Mouse (Mus musculus) liver, embryonic 14.5 days (tissue): ENCODE data around the gene Abcg2. TPM values are rescaled to one million over a fixed set of nuclear protein-coding genes. Genes with fewer than 3 reads are reported as not detected.

Source experiments
- ATAC-seq: fragments of 200-750 bp; cut with Nextera tagmentation; 2 replicates; pipeline ENCODE4 v1.8.0; 2017; ENCODE audit warnings: moderate number of reproducible peaks, mild to moderate bottlenecking, moderate library complexity; ENCODE audit not compliant: insufficient read depth
- DNase-seq, 3 experiments: peaks; one replicate each; pipeline ENCODE4 v3.0.0-alpha.2; 2012 to 2013; ENCODE audit warnings: low read depth in 3 of 3, low spot score in 3 of 3
- H3K27ac ChIP-seq: fragments of 300-500 bp; sonication (generic); 2 replicates; pipeline ENCODE4 v1.5.1; 2014; ENCODE audit warnings: moderate library complexity, mild to moderate bottlenecking, control low read depth, inconsistent platforms
- H3K27me3 ChIP-seq: fragments of 300-500 bp; sonication (generic); 2 replicates; pipeline ENCODE4 v1.6.1; 2014; ENCODE audit warnings: mild to moderate bottlenecking, low read length, moderate library complexity; ENCODE audit not compliant: control insufficient read depth, insufficient read depth
- H3K36me3 ChIP-seq: fragments of 300-500 bp; sonication (generic); replicated peaks from 2 replicates; pipeline ENCODE4 v1.6.1; 2014; ENCODE audit warnings: low read depth; ENCODE audit not compliant: control insufficient read depth, insufficient read depth
- H3K4me1 ChIP-seq, 2 experiments: fragments of 200-500 bp in 1 of 2; fragments of 300-500 bp in 1 of 2; sonication (generic) in 1 of 2; replicated peaks; 2 replicates each; pipeline ENCODE4 v1.6.1; 2012 to 2014; ENCODE audit warnings: antibody characterized with exemption in 1 of 2, inconsistent platforms in 1 of 2, low read length in 1 of 2; ENCODE audit not compliant: control insufficient read depth in 2 of 2, insufficient read depth in 2 of 2
- H3K4me2 ChIP-seq: fragments of 300-500 bp; sonication (generic); 2 replicates; pipeline ENCODE4 v1.6.1; 2014; ENCODE audit warnings: low read depth, mild to moderate bottlenecking, control low read depth, moderate library complexity
- H3K4me3 ChIP-seq, 2 experiments: fragments of 200-500 bp in 1 of 2; fragments of 300-500 bp in 1 of 2; sonication (generic) in 1 of 2; 2 replicates each; pipeline ENCODE4 v1.5.1; 2012 to 2014; ENCODE audit warnings: low read depth in 2 of 2, low read length in 2 of 2, mild to moderate bottlenecking in 2 of 2, control low read depth in 1 of 2, inconsistent platforms in 1 of 2, moderate library complexity in 1 of 2; ENCODE audit not compliant: insufficient read depth in 1 of 2
- H3K9ac ChIP-seq: fragments of 300-500 bp; sonication (generic); replicated peaks from 2 replicates; pipeline ENCODE4 v1.6.1; 2014; ENCODE audit warnings: mild to moderate bottlenecking, control low read depth, moderate library complexity
- H3K9me3 ChIP-seq: fragments of 300-500 bp; sonication (generic); 2 replicates; pipeline ENCODE4 v1.6.1; 2016; ENCODE audit warnings: low read length, mixed read lengths; ENCODE audit not compliant: control insufficient read depth
- CTCF ChIP-seq: IDR thresholded peaks from 2 replicates; pipeline ENCODE4 v1.5.1; 2016; ENCODE audit warnings: antibody characterized with exemption, low read depth, control low read depth
- EP300 ChIP-seq: IDR thresholded peaks from 2 replicates; pipeline ENCODE4 v1.6.1; 2016; ENCODE audit warnings: antibody characterized with exemption, low read depth
- WGBS: fragments of 180-500 bp; shearing (Covaris S2); extraction: QIAGEN DNeasy Blood & Tissue Kit; methylation state at CpG from one replicate; pipeline ENCODE4 v1.1.7; 2014; ENCODE audit not compliant: insufficient replicate concordance; 5-methylcytosine and 5-hydroxymethylcytosine counted together
- polyA plus RNA-seq, 2 experiments: library from polyadenylated mRNA; depleted of rRNA in 1 of 2; stranded (reverse) in 1 of 2; unstranded in 1 of 2; fragments of >200 nt; fragmentation: Nextera tagmentation in 1 of 2; extraction: Ambion mirVana in 1 of 2; gene quantifications; 2 replicates each; pipeline versions ENCODE4 v1.2.1 to v1.2.3; 2012 to 2014

Abcg2 gene
- polyA plus RNA-seq, 2 experiments, result 66.5 to 171 TPM

DNA sequence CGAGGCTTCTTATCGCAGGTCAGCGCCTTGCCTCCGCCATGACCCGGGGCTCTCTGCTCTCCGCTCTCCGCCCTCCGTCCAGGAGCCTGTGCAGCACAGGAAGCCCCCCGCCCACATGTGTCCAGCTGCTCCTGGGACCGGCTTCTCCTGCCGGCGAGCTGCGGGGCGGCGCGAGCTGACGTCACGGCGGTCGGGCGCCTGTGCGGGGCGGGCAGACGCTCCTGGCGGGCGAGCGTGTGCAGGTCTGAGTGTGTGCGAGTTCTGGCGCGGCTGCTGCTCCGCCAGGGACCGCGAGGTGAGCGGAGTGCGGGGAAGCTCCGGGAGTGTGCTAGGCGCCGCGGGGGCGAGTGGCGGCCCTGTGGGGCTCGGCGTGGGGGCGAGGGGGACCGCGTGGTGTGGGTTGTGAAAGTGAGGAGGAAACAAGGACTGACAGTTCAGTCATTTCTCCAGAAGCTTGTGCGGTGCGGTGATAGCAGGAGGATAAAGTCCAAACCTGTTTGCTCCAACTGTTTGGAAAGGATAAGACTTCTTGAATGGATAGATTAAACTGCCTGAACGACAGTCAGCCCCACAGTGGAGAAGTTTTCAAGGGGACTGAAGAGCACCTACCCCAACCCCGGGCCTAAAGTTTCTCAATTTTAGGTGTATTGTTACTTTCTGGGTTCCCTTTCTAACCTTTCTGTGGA is 56.2 kb downstream of the Abcg2 start:
- H3K9ac ChIP-seq, result peak overlapping the region; percentile 97
- under 1% methylated on average over 50 of the region's 50 CpGs for WGBS

DNA sequence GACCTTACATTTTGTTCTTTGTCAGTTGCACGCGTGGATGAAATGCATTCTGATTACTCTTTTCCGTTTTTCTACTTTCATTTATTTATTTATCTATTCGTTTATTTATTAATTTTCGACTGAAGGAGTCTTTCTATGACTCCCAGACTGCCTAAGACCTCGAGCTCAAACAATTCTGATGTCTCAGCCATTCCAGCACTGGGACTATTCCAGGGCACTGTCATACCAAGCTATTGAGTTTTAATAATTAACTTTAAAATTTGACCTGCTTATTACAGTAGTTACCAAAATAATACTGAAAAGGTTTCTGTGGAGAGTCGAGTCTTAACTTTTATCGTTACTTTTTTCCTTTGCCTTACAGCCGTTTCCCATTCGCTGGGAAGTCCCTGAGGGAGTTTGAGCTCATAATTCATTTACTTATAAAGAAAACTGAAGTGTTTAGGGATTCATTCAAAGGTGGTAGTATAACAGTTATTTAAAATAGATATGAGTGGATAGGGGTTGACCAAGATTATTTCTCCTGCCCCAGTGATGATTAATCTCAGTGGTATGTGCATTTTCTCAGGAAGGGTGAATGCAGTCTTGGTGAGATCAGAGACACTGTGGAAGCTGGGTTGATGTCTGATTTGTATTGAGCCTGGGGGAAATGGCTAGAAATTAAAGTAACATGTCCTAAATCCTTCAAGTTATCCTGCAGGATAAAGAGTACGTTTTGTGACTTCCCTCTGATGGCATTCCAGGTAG is 56.9 kb downstream of the Abcg2 start:
- WGBS, result 15% methylated on average over 11 of the region's 11 CpGs
- Histone ChIP-seq H3K27me3 (no peaks in the 10 kb centered on the region), H3K36me3 (peaks cover 14% of the 10 kb centered on the region), H3K9me3 (no peaks in the 10 kb centered on the region), H3K9ac (peak overlapping the region; percentile 97), H3K4me1 (peaks cover 31 to 48% of the 10 kb centered on the region in 2 experiments), H3K27ac (peak overlapping the region; percentile 95), H3K4me3 (peak overlapping the region; percentile 87 to 92), H3K4me2 (peak overlapping the region; percentile 77)
- no peak for TF ChIP-seq CTCF
- TF ChIP-seq EP300, result no peak
- no peak for ATAC-seq
- DNase-seq, result no peak

More for the DNA sequence above, 56.2 kb downstream of the Abcg2 start:
- peak; percentile 80 for ATAC-seq
- peak overlapping the region; percentile 77 for H3K4me2 ChIP-seq
- H3K4me3 ChIP-seq, result peak overlapping the region; percentile 87 to 92
- no peaks in the 10 kb centered on the region for H3K27me3 ChIP-seq
- DNase-seq, result peak; percentile 75 to 81 (median 80)
- TF ChIP-seq EP300 (peak; percentile 96), CTCF (peak; percentile 31; the same call in 1 of the 2 replicates)
- H3K4me1 ChIP-seq, result peaks cover 25 to 43% of the 10 kb centered on the region in 2 experiments
- H3K36me3 ChIP-seq, result peaks cover 8% of the 10 kb centered on the region
- H3K27ac ChIP-seq, result peak overlapping the region; percentile 95
- H3K9me3 ChIP-seq, result no peaks in the 10 kb centered on the region

DNA sequence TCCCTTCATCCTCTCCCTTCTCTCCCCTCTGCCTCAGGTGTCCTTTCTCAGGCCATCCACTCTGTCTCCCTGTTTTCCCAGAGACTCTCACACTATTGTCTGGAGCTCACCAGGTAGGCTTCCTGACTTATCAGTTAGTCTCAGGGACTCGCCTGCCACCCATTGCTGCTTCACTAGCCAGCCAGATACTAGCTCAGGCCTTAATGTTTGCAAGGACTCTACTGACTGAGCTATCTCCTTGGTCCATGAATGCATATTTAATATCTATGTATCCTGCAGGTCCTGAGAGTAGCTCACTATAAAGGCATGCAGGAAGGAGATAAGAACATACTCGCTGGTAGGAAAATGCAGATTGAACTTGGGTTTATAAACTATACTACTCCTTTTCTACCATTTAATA is 57.9 kb downstream of the Abcg2 start:
- WGBS, result 13% methylated on average over 2 of the region's 2 CpGs
- Histone ChIP-seq H3K4me3 (peak overlapping the region; percentile 87 to 92), H3K4me1 (peaks cover 39 to 54% of the 10 kb centered on the region in 2 experiments), H3K27ac (peak overlapping the region; percentile 95), H3K9ac (peak overlapping the region; percentile 97), H3K27me3 (no peaks in the 10 kb centered on the region), H3K9me3 (no peaks in the 10 kb centered on the region), H3K36me3 (peaks cover 14% of the 10 kb centered on the region), H3K4me2 (peak overlapping the region; percentile 77)
- DNase-seq (peak; percentile 92 to 95 (median 95)), ATAC-seq (peak; percentile 87)
- TF ChIP-seq EP300 (peak; percentile 100), CTCF (no peak)

DNA sequence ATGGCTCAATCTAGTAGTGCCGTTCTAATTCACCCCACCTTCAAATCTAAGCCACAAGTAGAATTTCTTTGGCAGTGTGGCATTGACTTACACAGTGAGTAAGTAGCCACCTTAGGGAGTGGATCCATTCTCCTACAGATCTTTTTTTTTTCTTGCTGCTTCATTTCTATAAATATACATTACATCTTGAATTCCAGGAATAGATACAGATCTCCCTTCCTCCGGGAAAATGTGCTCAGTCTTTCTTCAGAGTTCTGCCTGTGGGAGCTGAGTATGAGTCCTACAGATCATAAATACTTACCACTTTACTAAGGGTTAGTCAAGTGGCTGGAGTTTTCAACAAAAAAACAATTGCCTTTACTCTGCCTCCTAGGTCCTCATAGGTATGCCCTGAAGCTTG is 60.3 kb downstream of the Abcg2 start:
- peaks cover 50 to 53% of the 10 kb centered on the region in 2 experiments for H3K4me1 ChIP-seq
- WGBS, result 36% methylated on average over 2 of the region's 2 CpGs
- peak overlapping the region; percentile 64 to 87; a peak in 3 of 4 replicates for H3K4me3 ChIP-seq
- peak overlapping the region; percentile 67 for H3K9ac ChIP-seq
- H3K4me2 ChIP-seq, result peak overlapping the region; percentile 77
- DNase-seq (peak in 1 of 3 experiments; percentile 73), ATAC-seq (no peak)
- no peak for TF ChIP-seq CTCF
- H3K27ac ChIP-seq, result peak overlapping the region; percentile 70
- no peaks in the 10 kb centered on the region for H3K27me3 ChIP-seq
- H3K9me3 ChIP-seq, result no peaks in the 10 kb centered on the region
- peaks cover 16% of the 10 kb centered on the region for H3K36me3 ChIP-seq
